Mouse (Mus musculus) stomach, postnatal 0 days (tissue): ENCODE measurements around the gene Glrx3. TPM values are rescaled to one million over a fixed set of nuclear protein-coding genes. Genes with fewer than 3 reads are reported as not detected.

Source experiments
- ATAC-seq: fragments of 200-750 bp; cut with Nextera tagmentation; 2 replicates; pipeline ENCODE4 v1.8.0; 2017; ENCODE audit not compliant: low FRiP score, low TSS enrichment
- DNase-seq: peaks from one replicate; pipeline ENCODE4 v3.0.0-alpha.2; 2016; ENCODE audit warnings: low spot score
- H3K27ac ChIP-seq: fragments of 300-500 bp; sonication (generic); replicated peaks from 2 replicates; pipeline ENCODE4 v1.5.1; 2014; ENCODE audit warnings: mild to moderate bottlenecking, control low read depth
- H3K27me3 ChIP-seq: fragments of 300-500 bp; sonication (generic); 2 replicates; pipeline ENCODE4 v1.6.1; 2014; ENCODE audit warnings: low read length; ENCODE audit not compliant: control insufficient read depth, insufficient read depth
- H3K36me3 ChIP-seq: fragments of 300-500 bp; sonication (generic); 2 replicates; pipeline ENCODE4 v1.6.1; 2014; ENCODE audit warnings: low read length, mixed read lengths; ENCODE audit not compliant: control insufficient read depth, insufficient read depth
- H3K4me1 ChIP-seq: fragments of 300-500 bp; sonication (generic); replicated peaks from 2 replicates; pipeline ENCODE4 v1.6.1; 2014; ENCODE audit warnings: antibody characterized with exemption; ENCODE audit not compliant: control insufficient read depth, insufficient read depth
- H3K4me2 ChIP-seq: fragments of 300-500 bp; sonication (generic); replicated peaks from 2 replicates; pipeline ENCODE4 v1.6.1; 2014; ENCODE audit warnings: low read depth, mild to moderate bottlenecking, control low read depth, moderate library complexity
- H3K4me3 ChIP-seq: fragments of 300-500 bp; sonication (generic); 2 replicates; pipeline ENCODE4 v1.5.1; 2014; ENCODE audit warnings: low read depth, low read length, control low read depth
- H3K9ac ChIP-seq: fragments of 300-500 bp; sonication (generic); 2 replicates; pipeline ENCODE4 v1.6.1; 2014; ENCODE audit warnings: mild to moderate bottlenecking, low read length, control low read depth, mixed read lengths
- H3K9me3 ChIP-seq: fragments of 300-500 bp; sonication (generic); 2 replicates; pipeline ENCODE4 v1.6.1; 2016; ENCODE audit warnings: low read length; ENCODE audit not compliant: control insufficient read depth
- CTCF ChIP-seq: IDR thresholded peaks from 2 replicates; pipeline ENCODE4 v1.5.1; 2016; ENCODE audit warnings: antibody characterized with exemption, low read depth, mild to moderate bottlenecking, moderate library complexity
- EP300 ChIP-seq: optimal IDR thresholded peaks from 2 replicates; pipeline ENCODE3; 2016; ENCODE audit warnings: antibody characterized with exemption
- WGBS: fragments of 180-500 bp; shearing (Covaris S2); extraction: QIAGEN DNeasy Blood & Tissue Kit; methylation state at CpG from one replicate; pipeline ENCODE4 v1.1.7; 2014; 5-methylcytosine and 5-hydroxymethylcytosine counted together
- polyA plus RNA-seq: library from polyadenylated mRNA; unstranded; fragments of >200 nt; fragmentation: Nextera tagmentation; extraction: Ambion mirVana; gene quantifications from 2 replicates; pipeline ENCODE4 v1.2.1, GENCODE M21; 2015

Glrx3 gene
- 142 and 149 TPM in 2 replicates for polyA plus RNA-seq

DNA sequence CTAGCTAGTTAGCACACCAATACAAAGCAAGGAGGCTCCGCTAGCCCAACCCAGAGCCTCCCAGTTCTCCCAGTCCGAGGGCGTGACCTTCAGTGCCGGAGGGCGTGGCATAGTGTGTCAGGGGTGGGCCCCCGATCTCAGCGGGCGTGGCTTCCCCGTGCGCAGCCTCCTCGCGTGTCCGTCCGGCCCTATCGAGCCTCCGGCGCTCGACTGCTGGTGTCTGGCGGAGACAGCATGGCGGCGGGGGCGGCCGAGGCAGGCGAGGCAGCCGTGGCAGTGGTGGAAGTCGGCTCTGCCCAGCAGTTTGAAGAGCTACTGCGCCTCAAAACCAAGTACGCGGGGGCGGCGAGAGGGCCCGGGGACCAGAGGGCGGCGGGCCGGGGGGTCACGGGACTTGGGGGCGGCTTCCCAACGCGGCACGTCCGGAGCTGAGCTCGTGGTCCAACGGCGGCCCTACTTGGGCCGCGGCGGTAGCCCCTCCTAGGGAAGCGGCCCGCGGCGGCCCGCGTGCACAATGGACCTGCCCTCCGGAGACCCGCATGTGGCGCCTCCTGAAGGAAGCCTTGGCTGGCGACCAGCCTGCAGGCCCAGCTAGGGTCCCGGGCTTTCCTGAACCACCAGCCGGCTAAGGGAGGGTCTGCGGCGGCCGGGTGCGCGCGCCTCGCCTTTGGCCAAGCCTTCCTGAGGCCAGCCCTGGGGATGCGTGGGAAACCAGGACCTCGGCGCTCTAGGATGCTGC, at the start of gene Glrx3:
Gene Glrx3, plus strand, starts transcription at position 175 of the 739 bp plus-strand sequence.
- ATAC-seq (peak; percentile 98), DNase-seq (peak; percentile 96)
- Histone ChIP-seq H3K4me3 (peak within 1 kb of the TSS; percentile 93), H3K27me3 (no peaks in the 10 kb centered on the region), H3K36me3 (no peaks in the 10 kb centered on the region), H3K27ac (peak within 1 kb of the TSS; percentile 93), H3K4me2 (peak within 1 kb of the TSS; percentile 84), H3K9me3 (no peaks in the 10 kb centered on the region), H3K4me1 (peaks cover 2% of the 10 kb centered on the region; the same call in 1 of the 2 replicates), H3K9ac (peak within 1 kb of the TSS; percentile 88)
- no peak for TF ChIP-seq EP300
- TF ChIP-seq CTCF, result peak; percentile 5; the same call in 1 of the 2 replicates
- under 1% methylated on average over 60 of the region's 69 CpGs for WGBS

DNA sequence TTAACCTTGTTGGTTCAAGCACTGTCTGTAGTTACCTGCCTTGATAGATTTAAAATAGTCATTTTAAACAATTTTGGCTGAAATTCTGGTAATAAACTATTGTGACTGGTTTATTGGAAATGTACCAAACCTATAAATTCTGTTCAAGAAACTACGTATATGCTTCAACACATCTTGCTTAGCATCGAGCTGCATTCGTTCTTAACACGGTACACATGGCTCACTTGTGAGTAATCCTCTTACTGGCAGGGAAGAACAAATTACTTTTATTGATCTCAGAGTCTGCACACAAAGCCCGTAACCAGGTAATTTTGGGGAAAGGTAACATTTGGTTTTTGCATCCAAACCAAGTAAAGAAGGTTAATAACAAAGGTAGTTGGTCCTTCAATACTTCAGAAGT, 49.6 kb upstream of the Glrx3 start:
- Histone ChIP-seq H3K27me3 (no peaks in the 10 kb centered on the region), H3K4me3 (no peak overlapping the region), H3K4me2 (no peak overlapping the region), H3K36me3 (no peaks in the 10 kb centered on the region), H3K9me3 (no peaks in the 10 kb centered on the region), H3K4me1 (no peaks in the 10 kb centered on the region), H3K9ac (no peak overlapping the region), H3K27ac (no peak overlapping the region)
- no peak for DNase-seq
- ATAC-seq, result no peak
- 74% methylated on average over 5 of the region's 5 CpGs for WGBS
- TF ChIP-seq EP300, result no peak
- no peak for TF ChIP-seq CTCF

DNA sequence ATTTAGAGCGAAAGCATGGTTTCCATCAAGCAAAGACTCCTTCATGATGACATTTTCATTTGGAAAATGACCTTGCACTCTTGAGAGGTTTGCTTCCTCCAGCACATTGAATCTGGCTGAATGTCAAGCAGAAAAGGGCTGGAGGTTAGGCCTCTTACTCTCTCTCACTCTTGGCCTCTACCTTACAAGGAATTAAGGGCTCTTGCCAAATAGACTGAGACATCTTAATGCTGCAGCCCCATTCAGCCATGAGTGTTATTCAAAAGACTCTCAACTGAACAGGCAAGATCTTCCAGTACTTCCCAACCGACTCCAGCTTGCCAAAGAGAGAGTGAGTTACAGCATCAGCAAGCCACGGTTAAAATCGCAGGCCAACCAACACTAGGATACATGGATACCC, 42.0 kb upstream of the Glrx3 start:
- Histone ChIP-seq H3K36me3 (no peaks in the 10 kb centered on the region), H3K9me3 (no peaks in the 10 kb centered on the region), H3K4me2 (no peak overlapping the region), H3K4me1 (no peaks in the 10 kb centered on the region), H3K27ac (no peak overlapping the region), H3K27me3 (no peaks in the 10 kb centered on the region), H3K4me3 (no peak overlapping the region), H3K9ac (no peak overlapping the region)
- TF ChIP-seq CTCF (no peak), EP300 (no peak)
- WGBS, result 69% methylated on average over 4 of the region's 4 CpGs
- no peak for DNase-seq
- ATAC-seq, result no peak

DNA sequence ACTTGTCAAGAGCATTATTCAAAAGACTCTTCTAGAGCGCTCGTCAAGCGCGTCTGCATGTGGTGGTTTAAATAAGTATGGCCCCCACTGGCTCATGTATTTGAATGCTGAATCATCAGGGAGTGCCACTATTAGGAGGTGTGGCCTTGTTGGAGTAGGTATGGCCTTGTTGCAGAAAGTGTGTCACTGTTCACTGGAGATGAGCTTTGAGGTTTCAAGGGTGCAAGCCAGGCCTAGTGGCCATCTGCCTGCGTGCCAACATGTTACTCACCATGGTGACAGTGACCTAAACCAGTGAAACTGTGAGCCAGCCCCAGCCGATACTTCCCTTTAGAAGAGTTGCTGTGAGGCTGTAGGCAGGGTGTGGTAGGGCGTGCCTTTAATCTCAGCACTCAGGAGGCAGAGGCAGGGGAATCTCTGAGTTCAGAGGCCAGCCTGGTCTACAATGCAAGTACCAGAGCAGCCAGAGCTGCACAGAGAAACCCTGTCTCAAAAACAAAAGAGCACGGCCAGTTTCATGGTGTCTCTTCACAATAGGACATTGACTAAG, 40.0 kb upstream of the Glrx3 start:
- ATAC-seq (no peak), DNase-seq (no peak)
- Histone ChIP-seq H3K27ac (no peak overlapping the region), H3K27me3 (no peaks in the 10 kb centered on the region), H3K9me3 (no peaks in the 10 kb centered on the region), H3K4me1 (no peaks in the 10 kb centered on the region), H3K4me2 (no peak overlapping the region), H3K4me3 (no peak overlapping the region), H3K9ac (no peak overlapping the region), H3K36me3 (no peaks in the 10 kb centered on the region)
- no peak for TF ChIP-seq EP300
- no peak for TF ChIP-seq CTCF
- 90% methylated on average over 8 of the region's 8 CpGs for WGBS

DNA sequence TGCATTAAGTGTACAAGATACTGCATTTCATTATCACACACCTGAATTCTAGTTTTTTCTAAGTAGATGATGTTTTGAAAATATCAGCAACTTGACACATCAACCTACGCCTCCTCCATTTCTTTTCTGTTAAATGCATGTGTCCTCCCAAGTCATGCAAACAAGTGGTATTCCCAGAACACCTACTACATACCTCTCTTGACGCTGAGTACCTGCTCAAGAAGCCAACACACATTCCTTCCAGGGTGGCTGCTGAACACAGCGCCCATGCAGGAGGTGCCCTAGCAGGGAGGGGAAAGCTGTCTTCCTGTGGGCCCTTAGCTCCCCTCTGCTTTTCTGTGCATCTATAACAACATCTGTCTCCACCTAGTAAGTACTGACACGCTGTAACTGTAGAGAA, 38.4 kb upstream of the Glrx3 start:
- H3K9ac ChIP-seq, result no peak overlapping the region
- TF ChIP-seq EP300 (no peak), CTCF (no peak)
- 86% methylated on average over 4 of the region's 4 CpGs for WGBS
- DNase-seq, result no peak
- H3K4me1 ChIP-seq, result no peaks in the 10 kb centered on the region
- H3K36me3 ChIP-seq, result no peaks in the 10 kb centered on the region
- H3K4me2 ChIP-seq, result no peak overlapping the region
- no peak for ATAC-seq
- no peaks in the 10 kb centered on the region for H3K9me3 ChIP-seq
- no peaks in the 10 kb centered on the region for H3K27me3 ChIP-seq
- no peak overlapping the region for H3K27ac ChIP-seq
- H3K4me3 ChIP-seq, result no peak overlapping the region

- Histone ChIP-seq H3K27ac (no peak overlapping the region), H3K27me3 (no peaks in the 10 kb centered on the region), H3K4me3 (no peak overlapping the region), H3K9me3 (no peaks in the 10 kb centered on the region), H3K4me2 (no peak overlapping the region), H3K9ac (no peak overlapping the region), H3K36me3 (no peaks in the 10 kb centered on the region), H3K4me1 (no peaks in the 10 kb centered on the region)
- ATAC-seq (no peak), DNase-seq (no peak)
- TF ChIP-seq CTCF, result no peak
- no peak for TF ChIP-seq EP300
- WGBS, result 80% methylated on average over 2 of the region's 2 CpGs
Measured at GRCm38 (mm10) chr7:137404146-137404545, 33.3 kb upstream of the Glrx3 start.
